Mouse (Mus musculus): Measurements from ENCODE around the gene Dctn2. TPM values are rescaled to one million over a fixed set of nuclear protein-coding genes. Genes with fewer than 3 reads are reported as not detected.
A peak's percentile ranks its signal among the peaks of the same experiment; 100 is the strongest.

Gene Dctn2
- polyA plus RNA-seq (2015; fragmentation: Nextera tagmentation; extraction: Ambion mirVana), result 127 and 152 TPM in 2 replicates

GRCm38 (mm10) chr10:127266112-127267091, at the start of gene Dctn2:
Gene Dctn2 (plus strand): TSS chr10:127266368.
- H3K4me1 ChIP-seq (replicated peaks), result peaks cover 28% of the 10 kb centered on the region
- peak within 1 kb of the TSS; percentile 85 for H3K4me2 ChIP-seq
- H3K36me3 ChIP-seq, result peaks cover 3% of the 10 kb centered on the region; the same call in 1 of the 2 replicates
- peak within 1 kb of the TSS; percentile 99 for H3K4me3 ChIP-seq
- H3K9me3 ChIP-seq (replicated peaks), result no peaks in the 10 kb centered on the region
- peak within 1 kb of the TSS; percentile 93 for H3K27ac ChIP-seq
- peak within 1 kb of the TSS; percentile 100 for H3K9ac ChIP-seq
- ATAC-seq (replicated peaks; ENCODE audit: insufficient number of reproducible peaks, insufficient read depth, low FRiP score, low read depth), result peak; percentile 98
- H3K27me3 ChIP-seq, result peaks cover 37% of the 10 kb centered on the region
- WGBS, result under 1% methylated on average over 70 of the region's 70 CpGs

- 87% methylated on average over 11 of the region's 11 CpGs for WGBS
- no peak overlapping the region for H3K9ac ChIP-seq
- H3K36me3 ChIP-seq, result no peaks in the 10 kb centered on the region
- H3K4me1 ChIP-seq (replicated peaks), result no peaks in the 10 kb centered on the region
- no peak for ATAC-seq (replicated peaks; ENCODE audit: insufficient number of reproducible peaks, insufficient read depth, low FRiP score, low read depth)
- H3K4me2 ChIP-seq, result no peak overlapping the region
- no peak overlapping the region for H3K27ac ChIP-seq
- H3K27me3 ChIP-seq, result 0 out of 2 replicates have a peak, but pooled peaks cover 2% of the 10 kb centered on the region
- no peak overlapping the region for H3K4me3 ChIP-seq
- no peaks in the 10 kb centered on the region; the same call in 1 of the 2 replicates for H3K9me3 ChIP-seq (replicated peaks)
These were observed 49.7 kb upstream of the Dctn2 start for GRCm38 (mm10) chr10:127216456-127216855.

- ATAC-seq (replicated peaks; ENCODE audit: insufficient number of reproducible peaks, insufficient read depth, low FRiP score, low read depth), result no peak
- H3K9ac ChIP-seq, result no peak overlapping the region
- no peak overlapping the region for H3K4me3 ChIP-seq
- no peak overlapping the region for H3K27ac ChIP-seq
- H3K27me3 ChIP-seq, result 0 out of 2 replicates have a peak, but pooled peaks cover 2% of the 10 kb centered on the region
- H3K4me1 ChIP-seq (replicated peaks), result no peaks in the 10 kb centered on the region
- no peaks in the 10 kb centered on the region; the same call in 1 of the 2 replicates for H3K9me3 ChIP-seq (replicated peaks)
- H3K36me3 ChIP-seq, result no peaks in the 10 kb centered on the region
- H3K4me2 ChIP-seq, result no peak overlapping the region
These were observed 49.0 kb upstream of the Dctn2 start for GRCm38 (mm10) chr10:127217177-127217576.

- 93% methylated on average over 2 of the region's 2 CpGs for WGBS
- no peak overlapping the region for H3K4me2 ChIP-seq
- H3K4me3 ChIP-seq, result no peak overlapping the region
- ATAC-seq (replicated peaks; ENCODE audit: insufficient number of reproducible peaks, insufficient read depth, low FRiP score, low read depth), result no peak
- H3K4me1 ChIP-seq (replicated peaks), result no peaks in the 10 kb centered on the region
- H3K27me3 ChIP-seq, result 0 out of 2 replicates have a peak, but pooled peaks cover 8% of the 10 kb centered on the region
- H3K9ac ChIP-seq, result no peak overlapping the region
- no peak overlapping the region for H3K27ac ChIP-seq
- no peaks in the 10 kb centered on the region for H3K36me3 ChIP-seq
- no peaks in the 10 kb centered on the region; the same call in 1 of the 2 replicates for H3K9me3 ChIP-seq (replicated peaks)
These were observed 47.8 kb upstream of the Dctn2 start for GRCm38 (mm10) chr10:127218339-127218738.

- 51% methylated on average over 6 of the region's 6 CpGs for WGBS
These were observed 41.0 kb upstream of the Dctn2 start for GRCm38 (mm10) chr10:127225213-127225612.

GRCm38 (mm10) chr10:127225732-127226131, 40.4 kb upstream of the Dctn2 start:
- Histone ChIP-seq H3K36me3 (no peaks in the 10 kb centered on the region), H3K9ac (no peak overlapping the region), H3K4me3 (no peak overlapping the region), H3K27ac (no peak overlapping the region), H3K9me3 (replicated peaks) (no peaks in the 10 kb centered on the region), H3K27me3 (peaks cover 36% of the 10 kb centered on the region), H3K4me1 (replicated peaks) (no peaks in the 10 kb centered on the region), H3K4me2 (no peak overlapping the region)
- ATAC-seq (replicated peaks; ENCODE audit: insufficient number of reproducible peaks, insufficient read depth, low FRiP score, low read depth), result no peak
- 28% methylated on average over 10 of the region's 10 CpGs for WGBS

More at GRCm38 (mm10) chr10:127225213-127225612, 41.0 kb upstream of the Dctn2 start:
- Histone ChIP-seq H3K27ac (no peak overlapping the region), H3K4me1 (replicated peaks) (no peaks in the 10 kb centered on the region), H3K27me3 (peaks cover 31% of the 10 kb centered on the region), H3K36me3 (no peaks in the 10 kb centered on the region), H3K9ac (no peak overlapping the region), H3K4me2 (no peak overlapping the region), H3K9me3 (replicated peaks) (no peaks in the 10 kb centered on the region; the same call in 1 of the 2 replicates), H3K4me3 (no peak overlapping the region)
- ATAC-seq (replicated peaks; ENCODE audit: insufficient number of reproducible peaks, insufficient read depth, low FRiP score, low read depth), result no peak

GRCm38 (mm10) chr10:127226318-127226895, 39.8 kb upstream of the Dctn2 start:
- Histone ChIP-seq H3K4me3 (no peak overlapping the region), H3K4me1 (replicated peaks) (no peaks in the 10 kb centered on the region), H3K9ac (no peak overlapping the region), H3K27me3 (peaks cover 42% of the 10 kb centered on the region), H3K4me2 (no peak overlapping the region), H3K27ac (no peak overlapping the region), H3K36me3 (no peaks in the 10 kb centered on the region), H3K9me3 (replicated peaks) (no peaks in the 10 kb centered on the region)
- 55% methylated on average over 8 of the region's 8 CpGs for WGBS
- ATAC-seq (replicated peaks; ENCODE audit: insufficient number of reproducible peaks, insufficient read depth, low FRiP score, low read depth), result no peak

- no peaks in the 10 kb centered on the region for H3K9me3 ChIP-seq (replicated peaks)
- H3K9ac ChIP-seq, result no peak overlapping the region
- no peak overlapping the region for H3K4me2 ChIP-seq
- no peak for ATAC-seq (replicated peaks; ENCODE audit: insufficient number of reproducible peaks, insufficient read depth, low FRiP score, low read depth)
- WGBS, result 82% methylated on average over 8 of the region's 8 CpGs
- no peaks in the 10 kb centered on the region for H3K4me1 ChIP-seq (replicated peaks)
- H3K27ac ChIP-seq, result no peak overlapping the region
- H3K4me3 ChIP-seq, result no peak overlapping the region
- H3K36me3 ChIP-seq, result no peaks in the 10 kb centered on the region
- peaks cover 45% of the 10 kb centered on the region for H3K27me3 ChIP-seq
These were observed 39.0 kb upstream of the Dctn2 start for GRCm38 (mm10) chr10:127227163-127227562.

GRCm38 (mm10) chr10:127228897-127229296, 37.3 kb upstream of the Dctn2 start:
- Histone ChIP-seq H3K27me3 (peaks cover 40% of the 10 kb centered on the region), H3K27ac (no peak overlapping the region), H3K4me2 (no peak overlapping the region), H3K9me3 (replicated peaks) (no peaks in the 10 kb centered on the region), H3K36me3 (no peaks in the 10 kb centered on the region), H3K9ac (no peak overlapping the region), H3K4me3 (no peak overlapping the region), H3K4me1 (replicated peaks) (no peaks in the 10 kb centered on the region)
- 0 out of 2 replicates have a peak, but pooled peaks have one; percentile 50 for ATAC-seq (replicated peaks; ENCODE audit: insufficient number of reproducible peaks, insufficient read depth, low FRiP score, low read depth)
- 14% methylated on average over 4 of the region's 4 CpGs for WGBS

- no peak overlapping the region for H3K4me3 ChIP-seq
- no peak overlapping the region for H3K9ac ChIP-seq
These were observed 35.5 kb upstream of the Dctn2 start for GRCm38 (mm10) chr10:127230693-127231092.

GRCm38 (mm10) chr10:127231741-127232140, 34.4 kb upstream of the Dctn2 start:
- no peaks in the 10 kb centered on the region for H3K4me1 ChIP-seq (replicated peaks)
- H3K4me3 ChIP-seq, result no peak overlapping the region
- WGBS, result 81% methylated on average over 14 of the region's 14 CpGs
- no peak overlapping the region for H3K9ac ChIP-seq
- no peaks in the 10 kb centered on the region for H3K36me3 ChIP-seq
- H3K27ac ChIP-seq, result no peak overlapping the region
- H3K27me3 ChIP-seq, result peaks cover 40% of the 10 kb centered on the region
- H3K9me3 ChIP-seq (replicated peaks), result no peaks in the 10 kb centered on the region
- H3K4me2 ChIP-seq, result no peak overlapping the region
- no peak for ATAC-seq (replicated peaks; ENCODE audit: insufficient number of reproducible peaks, insufficient read depth, low FRiP score, low read depth)

More at GRCm38 (mm10) chr10:127230693-127231092, 35.5 kb upstream of the Dctn2 start:
- Histone ChIP-seq H3K9me3 (replicated peaks) (no peaks in the 10 kb centered on the region), H3K27me3 (peaks cover 36% of the 10 kb centered on the region), H3K4me2 (peak overlapping the region; percentile 16; the same call in 1 of the 2 replicates), H3K27ac (no peak overlapping the region), H3K4me1 (replicated peaks) (no peaks in the 10 kb centered on the region), H3K36me3 (no peaks in the 10 kb centered on the region)
- WGBS, result 77% methylated on average over 12 of the region's 12 CpGs
- no peak for ATAC-seq (replicated peaks; ENCODE audit: insufficient number of reproducible peaks, insufficient read depth, low FRiP score, low read depth)

All from heart, embryonic 15.5 days (tissue).